Mouse (Mus musculus) erythroblast, embryonic 14.5 days (primary cell): ENCODE measurements around the gene Psmd3.

Experiments used
- GATA1 ChIP-seq: IDR thresholded peaks from 2 replicates; pipeline ENCODE4 v1.6.1; 2012; ENCODE audit warnings: low read length, inconsistent platforms, mixed read lengths
- TAL1 ChIP-seq: IDR thresholded peaks from 3 replicates; pipeline ENCODE4 v1.6.1; 2012; ENCODE audit warnings: low read length, inconsistent platforms, mixed read lengths

- no peak for TF ChIP-seq GATA1
- no peak for TF ChIP-seq TAL1
These were observed 33.6 kb downstream of the Psmd3 start for GRCm38 (mm10) chr11:98715946-98716345.
